Comparison of ENCODE assay signal across 19 mouse cellular contexts in the genomic region with DNA sequence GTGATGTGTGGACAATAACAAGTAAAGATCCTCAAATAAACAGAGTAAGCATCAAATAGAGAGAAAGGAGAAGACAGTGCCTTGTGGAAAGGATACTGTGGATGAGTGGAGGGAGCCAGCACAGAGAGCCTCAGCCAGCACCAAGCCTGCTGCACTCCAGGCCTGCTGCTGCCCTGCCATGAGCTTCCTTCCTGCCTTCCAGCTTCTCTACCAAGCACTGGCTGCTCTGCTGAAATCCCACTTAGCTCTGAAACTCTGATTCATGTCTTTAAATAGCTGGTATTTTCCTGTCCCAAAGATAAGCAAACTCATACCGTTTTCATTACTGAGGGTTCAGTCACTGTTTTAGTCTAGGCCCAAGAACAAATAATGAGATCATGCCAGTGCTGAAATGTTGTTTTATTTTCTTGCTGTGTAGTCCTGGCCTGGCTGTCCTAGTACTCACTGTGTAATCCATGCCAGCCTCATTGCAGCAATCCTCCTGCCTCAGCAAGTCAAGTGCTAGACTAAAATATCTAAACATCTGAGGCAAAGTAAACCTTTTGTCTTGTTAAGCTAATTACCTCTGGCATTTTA. TPM values are rescaled to one million over a fixed set of nuclear protein-coding genes. Genes with fewer than 3 reads are reported as not detected.
DNase-seq lines count a peak whose midpoint lies in the region; ATAC-seq and TF ChIP-seq lines count a peak whose summit lies in the region.
"Had no signal": no experiment of that assay in that cellular context is flagged by ENCODE, and none has a peak within 500 bp of the region (broad histone marks: within the 10 kb centered on the region; RNA-seq: fewer than 3 reads in every experiment).

No protein-coding gene starts in this region.

- 10% methylated on average over 1 of the region's 1 CpGs for WGBS in cerebellum, adult 2 months
- 3% methylated on average over 1 of the region's 1 CpGs for WGBS in heart, embryonic 15.5 days
- 9% methylated on average over 1 of the region's 1 CpGs for WGBS in lung, embryonic 16.5 days
- WGBS in forebrain, embryonic 12.5 days, result 72% methylated on average over 1 of the region's 1 CpGs

- peaks cover 9% of the 10 kb centered on the region; the same call in 1 of the 2 replicates for H3K4me1 ChIP-seq in cerebellum, adult 2 months (ENCODE audit: control insufficient read depth, insufficient read depth, low read length)
- H3K4me1 ChIP-seq in heart, embryonic 15.5 days (replicated peaks), result peaks cover 14% of the 10 kb centered on the region; the same call in 1 of the 2 replicates
- H3K4me1 ChIP-seq in lung, embryonic 16.5 days (replicated peaks; ENCODE audit: control insufficient read depth, insufficient read depth, low read length), result no peaks in the 10 kb centered on the region
- H3K4me1 ChIP-seq in forebrain, embryonic 12.5 days, result no peaks in the 10 kb centered on the region
- H3K4me1 ChIP-seq: forebrain, embryonic 13.5 days; midbrain, embryonic 12.5 days; neural tube, embryonic 15.5 days had no signal

- H3K9ac ChIP-seq in heart, embryonic 15.5 days, result no peak overlapping the region
- H3K9ac ChIP-seq in lung, embryonic 16.5 days (ENCODE audit: low read length), result no peak overlapping the region
- H3K9ac ChIP-seq in forebrain, embryonic 12.5 days, result no peak overlapping the region
- H3K9ac ChIP-seq: forebrain, embryonic 13.5 days; midbrain, embryonic 12.5 days; neural tube, embryonic 15.5 days had no signal

- H3K9me3 ChIP-seq in heart, embryonic 15.5 days (replicated peaks), result no peaks in the 10 kb centered on the region
- H3K9me3 ChIP-seq in lung, embryonic 16.5 days (ENCODE audit: control insufficient read depth, low read length), result no peaks in the 10 kb centered on the region
- H3K9me3 ChIP-seq in forebrain, embryonic 12.5 days, result no peaks in the 10 kb centered on the region
- H3K9me3 ChIP-seq: forebrain, embryonic 13.5 days; midbrain, embryonic 12.5 days; neural tube, embryonic 15.5 days had no signal

- no peak for TF ChIP-seq POLR2A in cerebellum, adult 2 months (IDR thresholded peaks at IDR 0.05; ENCODE audit: borderline replicate concordance, insufficient read depth, low read length)

- no peaks in the 10 kb centered on the region for H3K36me3 ChIP-seq in heart, embryonic 15.5 days
- no peaks in the 10 kb centered on the region for H3K36me3 ChIP-seq in lung, embryonic 16.5 days (ENCODE audit: control insufficient read depth, insufficient read depth, low read length)
- H3K36me3 ChIP-seq in forebrain, embryonic 12.5 days (replicated peaks), result no peaks in the 10 kb centered on the region
- H3K36me3 ChIP-seq: midbrain, embryonic 12.5 days had no signal

- no peak overlapping the region for H3K4me2 ChIP-seq in heart, embryonic 15.5 days
- H3K4me2 ChIP-seq in lung, embryonic 16.5 days (ENCODE audit: low read depth, low read length), result no peak overlapping the region
- H3K4me2 ChIP-seq in forebrain, embryonic 12.5 days, result no peak overlapping the region
- H3K4me2 ChIP-seq: forebrain, embryonic 13.5 days; midbrain, embryonic 12.5 days; neural tube, embryonic 15.5 days had no signal

- no peak overlapping the region for H3K4me3 ChIP-seq in cerebellum, adult 2 months (replicated peaks; ENCODE audit: insufficient read depth, low read depth, low read length)
- no peak overlapping the region for H3K4me3 ChIP-seq in heart, embryonic 15.5 days
- no peak overlapping the region for H3K4me3 ChIP-seq in lung, embryonic 16.5 days (ENCODE audit: low read length)
- no peak overlapping the region for H3K4me3 ChIP-seq in forebrain, embryonic 12.5 days (replicated peaks)
- H3K4me3 ChIP-seq: forebrain, embryonic 13.5 days; midbrain, embryonic 12.5 days; neural tube, embryonic 15.5 days had no signal

- DNase-seq in cerebellum, adult 2 months, result peak in 1 of 2 experiments; percentile 62
- no peak for DNase-seq in cerebellum, adult 9-11 months
- DNase-seq in heart, adult 11 months, result no peak
- no peak for DNase-seq in lung, postnatal 10 days
- peak; percentile 36 for DNase-seq in fibroblast of lung, adult 2 months (ENCODE audit: low read depth)
- DNase-seq: adrenal gland, adult 2 months; cerebellum, adult 11 months; gastrocnemius, postnatal 36 days; kidney, adult 2 months; kidney, postnatal 25 days; liver; thymus, postnatal 4 days had no signal

- H3K27me3 ChIP-seq in cerebellum, adult 2 months (ENCODE audit: control insufficient read depth, insufficient read depth, low read length), result no peaks in the 10 kb centered on the region
- no peaks in the 10 kb centered on the region for H3K27me3 ChIP-seq in heart, embryonic 15.5 days
- H3K27me3 ChIP-seq in lung, embryonic 16.5 days (ENCODE audit: control insufficient read depth, insufficient read depth, low read depth, low read length), result no peaks in the 10 kb centered on the region
- no peaks in the 10 kb centered on the region for H3K27me3 ChIP-seq in forebrain, embryonic 12.5 days
- H3K27me3 ChIP-seq: CH12.LX; forebrain, embryonic 13.5 days; midbrain, embryonic 12.5 days; neural tube, embryonic 15.5 days had no signal

- TF ChIP-seq CTCF in cerebellum, adult 2 months (IDR thresholded peaks at IDR 0.05; ENCODE audit: borderline replicate concordance, insufficient read depth, low read depth, low read length), result no peak

- peak; percentile 66; the same call in 1 of the 2 replicates for ATAC-seq in heart, embryonic 15.5 days (replicated peaks; ENCODE audit: insufficient number of reproducible peaks, insufficient read depth, low FRiP score, low read depth)
- 0 out of 2 replicates have a peak, but pooled peaks have one; percentile 49 for ATAC-seq in lung, embryonic 16.5 days (ENCODE audit: low read depth)
- no peak for ATAC-seq in forebrain, embryonic 12.5 days (ENCODE audit: low FRiP score)
- ATAC-seq: forebrain, embryonic 13.5 days had no signal

- H3K27ac ChIP-seq in cerebellum, adult 2 months (ENCODE audit: insufficient read depth, low read length), result peak overlapping the region; percentile 40
- peak overlapping the region; percentile 57 for H3K27ac ChIP-seq in heart, embryonic 15.5 days
- no peak overlapping the region for H3K27ac ChIP-seq in lung, embryonic 16.5 days (ENCODE audit: low read length)
- H3K27ac ChIP-seq in forebrain, embryonic 12.5 days, result no peak overlapping the region
- H3K27ac ChIP-seq: forebrain, embryonic 13.5 days; midbrain, embryonic 12.5 days; neural tube, embryonic 15.5 days had no signal

RNA-seq across cellular contexts. Expression of a gene that starts 52.8 kb away (rescaled TPM):
- 108 and 112 TPM in 2 replicates for polyA plus RNA-seq in cerebellum, adult 2 months (2012; rRNA removed)
- 24.8 and 25.3 TPM in 2 replicates for polyA plus RNA-seq in heart, embryonic 15.5 days (2015; fragmentation: Nextera tagmentation; extraction: Ambion mirVana)
- 31.8 and 35.9 TPM in 2 replicates for polyA plus RNA-seq in lung, embryonic 16.5 days (2015; fragmentation: Nextera tagmentation; extraction: Ambion mirVana)
- 21.3 and 21.6 TPM in 2 replicates for polyA plus RNA-seq in forebrain, embryonic 12.5 days (2016; fragmentation: Nextera tagmentation; extraction: Ambion mirVana)

Comparison
In these comparisons a context has a peak if more than half of its experiments do, and no peak if none do; other contexts are left out.
1. H3K27ac ChIP-seq: peak in cerebellum, adult 2 months (single experiment) and heart, embryonic 15.5 days (single experiment); none in lung, embryonic 16.5 days (single experiment) and forebrain, embryonic 12.5 days (single experiment).